Mouse (Mus musculus): ENCODE data around the gene Hinfp.

Hinfp gene

GRCm38 (mm10) chr9:44267319-44268026 lies 38.0 kb downstream of the Hinfp start:
- no peaks in the 10 kb centered on the region for H3K27me3 ChIP-seq (ENCODE audit: control insufficient read depth, insufficient read depth, low read length, poor library complexity, severe bottlenecking)
- DNase-seq (ENCODE audit: low read depth, low spot score) = no peak

GRCm38 (mm10) chr9:44266478-44267226 lies 38.8 kb downstream of the Hinfp start:
- H3K36me3 ChIP-seq (ENCODE audit: control insufficient read depth, insufficient read depth, low read length, poor library complexity, severe bottlenecking) = no peaks in the 10 kb centered on the region
- no peak for DNase-seq (ENCODE audit: low read depth, low spot score)
- no peaks in the 10 kb centered on the region for H3K27me3 ChIP-seq (ENCODE audit: control insufficient read depth, insufficient read depth, low read length, poor library complexity, severe bottlenecking)

More at GRCm38 (mm10) chr9:44267319-44268026, 38.0 kb downstream of the Hinfp start:
- no peaks in the 10 kb centered on the region for H3K36me3 ChIP-seq (ENCODE audit: control insufficient read depth, insufficient read depth, low read length, poor library complexity, severe bottlenecking)

DNA sequence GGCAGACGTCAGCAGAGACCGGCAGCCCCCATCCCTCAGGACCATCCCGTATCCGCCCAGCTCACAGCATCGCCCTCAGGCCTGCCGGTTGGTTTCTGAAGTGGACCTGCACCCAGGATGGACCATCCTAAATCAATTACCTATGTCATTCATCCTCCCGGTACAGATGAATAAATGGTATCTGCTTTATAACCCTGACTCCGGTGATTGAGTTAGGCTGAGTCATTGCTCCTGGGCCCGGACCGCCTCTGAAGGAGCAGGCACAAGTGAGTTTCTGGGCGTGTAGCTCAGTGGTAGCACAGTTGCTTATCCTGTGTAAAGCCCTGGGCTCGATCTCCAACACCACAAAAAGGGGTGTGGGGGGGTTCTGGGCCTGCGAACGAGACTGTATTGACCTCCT lies 44.1 kb downstream of the Hinfp start:
- Histone ChIP-seq H3K27me3 (ENCODE audit: control insufficient read depth, insufficient read depth, low read length, poor library complexity, severe bottlenecking) (no peaks in the 10 kb centered on the region), H3K36me3 (ENCODE audit: control insufficient read depth, insufficient read depth, low read length, poor library complexity, severe bottlenecking) (no peaks in the 10 kb centered on the region)
- DNase-seq (ENCODE audit: low read depth, low spot score) = no peak

- Histone ChIP-seq H3K27me3 (ENCODE audit: control insufficient read depth, insufficient read depth, low read length, poor library complexity, severe bottlenecking) (no peaks in the 10 kb centered on the region), H3K36me3 (ENCODE audit: control insufficient read depth, insufficient read depth, low read length, poor library complexity, severe bottlenecking) (no peaks in the 10 kb centered on the region)
- DNase-seq (ENCODE audit: low read depth, low spot score) = no peak
These were observed 46.5 kb downstream of the Hinfp start for GRCm38 (mm10) chr9:44259014-44259413.

GRCm38 (mm10) chr9:44256213-44256612 lies 49.3 kb downstream of the Hinfp start:
- H3K36me3 ChIP-seq (ENCODE audit: control insufficient read depth, insufficient read depth, low read length, poor library complexity, severe bottlenecking) = no peaks in the 10 kb centered on the region
- H3K27me3 ChIP-seq (ENCODE audit: control insufficient read depth, insufficient read depth, low read length, poor library complexity, severe bottlenecking) = no peaks in the 10 kb centered on the region
- DNase-seq (ENCODE audit: low read depth, low spot score) = no peak

GRCm38 (mm10) chr9:44255136-44255521 lies 50.3 kb downstream of the Hinfp start:
- DNase-seq (ENCODE audit: low read depth, low spot score) = no peak
- no peaks in the 10 kb centered on the region for H3K27me3 ChIP-seq (ENCODE audit: control insufficient read depth, insufficient read depth, low read length, poor library complexity, severe bottlenecking)

GRCm38 (mm10) chr9:44254508-44255135 lies 50.8 kb downstream of the Hinfp start:
- Histone ChIP-seq H3K36me3 (ENCODE audit: control insufficient read depth, insufficient read depth, low read length, poor library complexity, severe bottlenecking) (no peaks in the 10 kb centered on the region), H3K27me3 (ENCODE audit: control insufficient read depth, insufficient read depth, low read length, poor library complexity, severe bottlenecking) (no peaks in the 10 kb centered on the region)
- no peak for DNase-seq (ENCODE audit: low read depth, low spot score)

More at GRCm38 (mm10) chr9:44255136-44255521, 50.3 kb downstream of the Hinfp start:
- no peaks in the 10 kb centered on the region for H3K36me3 ChIP-seq (ENCODE audit: control insufficient read depth, insufficient read depth, low read length, poor library complexity, severe bottlenecking)

DNA sequence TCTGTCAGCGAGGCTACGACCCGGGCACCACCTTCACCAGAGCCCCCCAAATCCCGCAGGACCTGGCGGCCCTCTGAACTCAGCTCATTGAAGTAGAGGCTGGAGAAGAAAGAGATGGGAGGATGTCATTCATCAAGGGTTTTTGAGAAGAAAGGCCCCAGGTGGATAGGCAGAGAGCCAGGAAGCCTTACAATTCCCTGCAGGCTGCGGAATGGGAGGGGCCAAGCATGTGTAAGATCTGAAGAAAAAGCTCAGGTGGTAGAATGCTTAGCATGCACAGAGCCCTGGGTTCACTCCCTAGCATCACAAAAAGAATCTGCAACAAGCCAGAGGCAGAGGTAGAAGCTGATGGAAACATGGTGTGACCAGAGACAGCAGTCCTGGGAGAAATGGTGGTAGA lies 52.0 kb downstream of the Hinfp start:
- DNase-seq (ENCODE audit: low read depth, low spot score) = no peak
- H3K36me3 ChIP-seq (ENCODE audit: control insufficient read depth, insufficient read depth, low read length, poor library complexity, severe bottlenecking) = no peaks in the 10 kb centered on the region
- H3K27me3 ChIP-seq (ENCODE audit: control insufficient read depth, insufficient read depth, low read length, poor library complexity, severe bottlenecking) = no peaks in the 10 kb centered on the region

GRCm38 (mm10) chr9:44251314-44251713 lies 54.2 kb downstream of the Hinfp start, which contains the start of gene Pdzd3:
Gene Pdzd3 (minus strand): TSS chr9:44251471.
- Histone ChIP-seq H3K27me3 (ENCODE audit: control insufficient read depth, insufficient read depth, low read length, poor library complexity, severe bottlenecking) (no peaks in the 10 kb centered on the region), H3K36me3 (ENCODE audit: control insufficient read depth, insufficient read depth, low read length, poor library complexity, severe bottlenecking) (no peaks in the 10 kb centered on the region)
- DNase-seq (ENCODE audit: low read depth, low spot score) = no peak

DNA sequence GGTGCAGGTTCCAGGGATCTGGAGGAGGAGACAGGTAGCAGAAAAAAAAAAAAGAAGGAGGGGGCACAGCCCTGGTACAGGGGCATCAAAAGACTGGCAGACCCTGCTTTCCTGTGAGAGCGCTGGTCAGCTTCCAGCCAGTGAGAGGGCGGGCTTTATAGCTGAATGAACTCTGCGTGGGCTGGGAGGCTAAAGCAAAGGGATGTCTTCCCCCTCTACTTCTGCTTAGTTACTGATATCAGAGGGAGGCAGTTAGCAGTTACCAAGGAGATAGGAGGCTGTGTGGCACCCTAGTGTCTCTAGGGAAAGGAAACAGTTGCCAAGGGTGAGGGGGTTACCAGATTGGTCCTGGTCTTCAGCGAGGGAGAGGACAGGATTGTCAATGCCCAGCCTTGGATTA lies 55.0 kb downstream of the Hinfp start:
- Histone ChIP-seq H3K36me3 (ENCODE audit: control insufficient read depth, insufficient read depth, low read length, poor library complexity, severe bottlenecking) (no peaks in the 10 kb centered on the region), H3K27me3 (ENCODE audit: control insufficient read depth, insufficient read depth, low read length, poor library complexity, severe bottlenecking) (no peaks in the 10 kb centered on the region)
- no peak for DNase-seq (ENCODE audit: low read depth, low spot score)

- DNase-seq (ENCODE audit: low read depth, low spot score) = peak; percentile 62
- Histone ChIP-seq H3K27me3 (ENCODE audit: control insufficient read depth, insufficient read depth, low read length, poor library complexity, severe bottlenecking) (no peaks in the 10 kb centered on the region), H3K36me3 (ENCODE audit: control insufficient read depth, insufficient read depth, low read length, poor library complexity, severe bottlenecking) (no peaks in the 10 kb centered on the region)
These were observed 56.0 kb downstream of the Hinfp start for GRCm38 (mm10) chr9:44249181-44250146.

GRCm38 (mm10) chr9:44247907-44248306 lies 57.6 kb downstream of the Hinfp start:
- no peaks in the 10 kb centered on the region for H3K27me3 ChIP-seq (ENCODE audit: control insufficient read depth, insufficient read depth, low read length, poor library complexity, severe bottlenecking)
- no peak for DNase-seq (ENCODE audit: low read depth, low spot score)

DNA sequence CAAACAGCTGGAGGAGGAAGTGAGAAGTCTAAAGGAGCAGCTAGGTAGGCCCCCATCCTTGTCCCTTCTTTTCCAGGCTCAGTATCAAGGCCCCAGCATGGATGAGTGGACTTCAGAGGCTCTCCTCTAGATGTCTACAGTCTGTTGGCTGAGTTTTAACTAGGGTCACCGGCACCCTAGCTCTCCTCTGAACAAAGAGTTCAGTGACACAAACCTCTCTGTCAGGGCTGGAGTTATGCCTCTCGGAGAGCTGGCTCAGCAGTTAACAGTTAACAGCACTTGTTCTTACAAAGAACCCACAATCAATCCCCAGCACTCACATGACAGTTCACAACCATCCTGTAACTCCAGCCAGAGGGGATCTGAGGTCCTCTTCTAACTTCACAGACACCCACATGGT lies 61.9 kb downstream of the Hinfp start:
- Histone ChIP-seq H3K27me3 (ENCODE audit: control insufficient read depth, insufficient read depth, low read length, poor library complexity, severe bottlenecking) (no peaks in the 10 kb centered on the region), H3K36me3 (ENCODE audit: control insufficient read depth, insufficient read depth, low read length, poor library complexity, severe bottlenecking) (no peaks in the 10 kb centered on the region)
- DNase-seq (ENCODE audit: low read depth, low spot score) = no peak

More at GRCm38 (mm10) chr9:44247907-44248306, 57.6 kb downstream of the Hinfp start:
- H3K36me3 ChIP-seq (ENCODE audit: control insufficient read depth, insufficient read depth, low read length, poor library complexity, severe bottlenecking) = no peaks in the 10 kb centered on the region
